Mouse (Mus musculus) G1E (cell line): ENCODE results near the gene Aldh1a1. TPM values are rescaled to one million over a fixed set of nuclear protein-coding genes. Genes with fewer than 3 reads are reported as not detected.

Experiments used
- ATAC-seq: 2 replicates; pipeline ENCODE4 v1.8.0; 2016; ENCODE audit warnings: mild to moderate bottlenecking; ENCODE audit not compliant: insufficient number of reproducible peaks, poor library complexity, low FRiP score, severe bottlenecking; ENCODE audit errors: extremely low read depth
- DNase-seq: peaks from one replicate; pipeline ENCODE4 v3.0.0; 2012; ENCODE audit warnings: low spot score
- H3K27me3 ChIP-seq: 2 replicates; pipeline ENCODE4 v1.6.1; 2012; ENCODE audit warnings: mild to moderate bottlenecking, low read length, inconsistent platforms; ENCODE audit not compliant: insufficient read depth
- H3K36me3 ChIP-seq: replicated peaks from 2 replicates; pipeline ENCODE3; 2012; ENCODE audit warnings: mild to moderate bottlenecking, inconsistent platforms
- H3K4me1 ChIP-seq: 2 replicates; pipeline ENCODE4 v1.6.1; 2012; ENCODE audit warnings: low read depth, low read length, inconsistent platforms, mixed read lengths; ENCODE audit not compliant: insufficient read depth
- H3K4me3 ChIP-seq: 2 replicates; pipeline ENCODE4 v1.5.1; 2012; ENCODE audit warnings: low read depth, mild to moderate bottlenecking, inconsistent platforms, low read length, moderate library complexity, mixed read lengths
- H3K9me3 ChIP-seq: replicated peaks from 2 replicates; pipeline ENCODE4 v1.6.1; 2012; ENCODE audit warnings: inconsistent platforms
- CTCF ChIP-seq: IDR thresholded peaks from 2 replicates; pipeline ENCODE4 v1.5.1; 2012; ENCODE audit warnings: low read depth, low read length, inconsistent platforms, mixed read lengths
- GATA1 ChIP-seq: IDR thresholded peaks from 2 replicates; pipeline ENCODE4 v1.6.1; 2012; ENCODE audit warnings: borderline replicate concordance, low read length, inconsistent platforms, mixed read lengths
- GATA2 ChIP-seq: IDR thresholded peaks from 2 replicates; pipeline ENCODE4 v1.6.1; 2012; ENCODE audit warnings: low read depth, low read length, inconsistent platforms, borderline replicate concordance
- POLR2AphosphoS5 ChIP-seq: IDR thresholded peaks from 2 replicates; pipeline ENCODE4 v1.6.1; 2012; ENCODE audit warnings: low read depth, low read length, inconsistent platforms; ENCODE audit not compliant: insufficient replicate concordance
- TAL1 ChIP-seq: conservative IDR thresholded peaks from 2 replicates; pipeline ENCODE4 v1.6.1; 2012; ENCODE audit warnings: low read depth, low read length, inconsistent platforms, mixed read lengths
- polyA plus RNA-seq: library from polyadenylated mRNA; stranded (reverse); fragments of >175 nt; gene quantifications from 2 replicates; pipeline ENCODE4 v1.2.3, GENCODE M21; 2012
- total RNA-seq, 2 experiments: library from RNA; stranded (forward) in 1 of 2; stranded (reverse) in 1 of 2; fragments of 200-1000 nt in 1 of 2; fragments of >200 nt in 1 of 2; fragmentation: Nextera tagmentation in 1 of 2; gene quantifications; 2 replicates each; pipeline ENCODE4 v1.2.3; 2014 to 2017

Gene Aldh1a1
- total and polyA plus RNA-seq, 3 experiments = 0.11 TPM; not detected in 2

- Histone ChIP-seq H3K9me3 (no peaks in the 10 kb centered on the region), H3K4me1 (no peaks in the 10 kb centered on the region), H3K27me3 (no peaks in the 10 kb centered on the region), H3K36me3 (no peaks in the 10 kb centered on the region), H3K4me3 (no peak overlapping the region)
- DNase-seq (no peak), ATAC-seq (no peak)
- TF ChIP-seq GATA2 = no peak
- no peak for TF ChIP-seq CTCF
- no peak for TF ChIP-seq TAL1
- no peak for TF ChIP-seq POLR2AphosphoS5
- no peak for TF ChIP-seq GATA1
Observed at GRCm38 (mm10) chr19:20544941-20545340, 52.4 kb downstream of the Aldh1a1 start.

- Histone ChIP-seq H3K9me3 (no peaks in the 10 kb centered on the region), H3K4me1 (no peaks in the 10 kb centered on the region), H3K27me3 (no peaks in the 10 kb centered on the region), H3K4me3 (no peak overlapping the region), H3K36me3 (no peaks in the 10 kb centered on the region)
- no peak for DNase-seq
- TF ChIP-seq CTCF (no peak), GATA2 (no peak), GATA1 (no peak), POLR2AphosphoS5 (no peak), TAL1 (no peak)
- ATAC-seq = no peak
Observed at GRCm38 (mm10) chr19:20547025-20547424, 54.5 kb downstream of the Aldh1a1 start.

- TF ChIP-seq GATA1 (no peak), GATA2 (no peak), POLR2AphosphoS5 (no peak), CTCF (no peak)
- no peaks in the 10 kb centered on the region for H3K4me1 ChIP-seq
- no peaks in the 10 kb centered on the region for H3K9me3 ChIP-seq
- DNase-seq (no peak), ATAC-seq (no peak)
- H3K27me3 ChIP-seq = no peaks in the 10 kb centered on the region
- no peaks in the 10 kb centered on the region for H3K36me3 ChIP-seq
- no peak overlapping the region for H3K4me3 ChIP-seq
Observed at GRCm38 (mm10) chr19:20549409-20549808, 56.9 kb downstream of the Aldh1a1 start.

- Histone ChIP-seq H3K9me3 (no peaks in the 10 kb centered on the region), H3K4me1 (peaks cover 12% of the 10 kb centered on the region; the same call in 1 of the 2 replicates), H3K27me3 (no peaks in the 10 kb centered on the region), H3K4me3 (no peak overlapping the region), H3K36me3 (no peaks in the 10 kb centered on the region)
- TF ChIP-seq GATA1 (no peak), TAL1 (no peak), GATA2 (no peak), POLR2AphosphoS5 (no peak), CTCF (no peak)
- DNase-seq (no peak), ATAC-seq (no peak)
Observed at GRCm38 (mm10) chr19:20555365-20555764, 62.9 kb downstream of the Aldh1a1 start.

GRCm38 (mm10) chr19:20557211-20557610, 64.7 kb downstream of the Aldh1a1 start:
- Histone ChIP-seq H3K9me3 (no peaks in the 10 kb centered on the region), H3K4me3 (no peak overlapping the region), H3K4me1 (peaks cover 12% of the 10 kb centered on the region; the same call in 1 of the 2 replicates), H3K27me3 (no peaks in the 10 kb centered on the region), H3K36me3 (no peaks in the 10 kb centered on the region)
- ATAC-seq = no peak
- TF ChIP-seq GATA1 (no peak), POLR2AphosphoS5 (no peak), GATA2 (no peak), CTCF (no peak), TAL1 (no peak)
- no peak for DNase-seq

- Histone ChIP-seq H3K4me1 (peaks cover 12% of the 10 kb centered on the region; the same call in 1 of the 2 replicates), H3K4me3 (no peak overlapping the region), H3K36me3 (no peaks in the 10 kb centered on the region), H3K9me3 (no peaks in the 10 kb centered on the region), H3K27me3 (no peaks in the 10 kb centered on the region)
- ATAC-seq (no peak), DNase-seq (no peak)
- no peak for TF ChIP-seq GATA1
- TF ChIP-seq CTCF = no peak
- no peak for TF ChIP-seq POLR2AphosphoS5
- no peak for TF ChIP-seq TAL1
- TF ChIP-seq GATA2 = no peak
Observed at GRCm38 (mm10) chr19:20558069-20558468, 65.6 kb downstream of the Aldh1a1 start.

GRCm38 (mm10) chr19:20558544-20558943, 66.0 kb downstream of the Aldh1a1 start:
- ATAC-seq (0 out of 2 replicates have a peak, but pooled peaks have one; percentile 10), DNase-seq (no peak)
- H3K4me1 ChIP-seq = peaks cover 12% of the 10 kb centered on the region; the same call in 1 of the 2 replicates
- TF ChIP-seq GATA2 = no peak
- no peak for TF ChIP-seq POLR2AphosphoS5
- no peak for TF ChIP-seq GATA1
- TF ChIP-seq TAL1 = no peak
- TF ChIP-seq CTCF = no peak
- no peaks in the 10 kb centered on the region for H3K9me3 ChIP-seq
- no peaks in the 10 kb centered on the region for H3K36me3 ChIP-seq
- no peak overlapping the region for H3K4me3 ChIP-seq
- no peaks in the 10 kb centered on the region for H3K27me3 ChIP-seq
